Comparison of ENCODE assay signal across 11 mouse cellular contexts in the genomic region with DNA sequence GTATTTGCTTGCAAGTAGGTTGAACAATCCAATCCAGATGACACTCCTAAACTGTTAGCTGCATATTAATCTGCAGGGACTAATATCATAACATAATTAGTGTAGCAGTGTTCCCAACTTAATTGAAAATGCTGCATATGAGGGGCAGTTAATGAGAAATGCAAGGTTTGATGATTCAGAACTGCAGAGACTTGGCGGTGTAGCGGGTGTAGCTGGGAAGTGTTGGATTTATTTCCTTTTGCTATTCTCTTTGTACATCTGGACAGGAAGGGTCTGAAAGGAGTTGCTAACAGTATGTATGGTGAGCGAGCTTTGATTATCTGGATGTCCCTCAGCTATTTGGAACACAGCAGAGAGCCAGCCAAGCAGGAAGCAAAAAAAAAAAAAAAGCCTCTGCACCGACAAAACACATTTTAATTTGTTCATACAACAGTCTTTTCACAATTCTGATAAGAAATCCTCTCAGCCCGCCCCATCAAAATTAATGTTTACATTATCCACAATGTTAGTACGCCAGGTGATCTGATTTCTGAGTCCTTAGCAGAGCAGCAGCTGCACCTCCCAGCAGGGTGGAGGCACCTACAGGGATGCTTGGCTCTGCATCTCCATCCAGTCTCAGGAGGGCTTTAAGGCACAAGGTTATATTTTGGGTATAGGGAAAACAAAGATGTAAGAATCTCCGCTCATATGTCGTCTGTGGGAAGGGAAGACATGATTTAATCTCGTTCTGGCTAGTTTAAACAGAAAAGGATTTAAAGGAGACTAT.
DNase-seq lines count a peak whose midpoint lies in the region; ATAC-seq lines count a peak whose summit lies in the region.
"Had no signal": no experiment of that assay in that cellular context is flagged by ENCODE, and none has a peak within 500 bp of the region (broad histone marks: within the 10 kb centered on the region; RNA-seq: fewer than 3 reads in every experiment).

No protein-coding gene starts in this region.

- H3K4me1 ChIP-seq in heart, embryonic 16.5 days (ENCODE audit: control insufficient read depth, insufficient read depth, low read length) = peaks cover 6% of the 10 kb centered on the region; the same call in 1 of the 2 replicates
- H3K4me1 ChIP-seq in midbrain, embryonic 14.5 days (ENCODE audit: control insufficient read depth, insufficient read depth, low read length) = peaks cover 18% of the 10 kb centered on the region
- H3K4me1 ChIP-seq in midbrain, embryonic 10.5 days = peaks cover 26% of the 10 kb centered on the region
- peaks cover 16% of the 10 kb centered on the region for H3K4me1 ChIP-seq in neural tube, embryonic 14.5 days (ENCODE audit: control insufficient read depth, insufficient read depth, low read length)

- DNase-seq in heart, postnatal 36 days = no peak
- DNase-seq in midbrain, embryonic 14.5 days = peak; percentile 35
- DNase-seq in midbrain, embryonic 10.5 days (ENCODE audit: low spot score) = no peak
- peak; percentile 52 to 70 for DNase-seq in cerebellum, postnatal 14 days
- DNase-seq in frontal cortex, postnatal 25 days (ENCODE audit: low spot score in 2 of 2) = no peak
- DNase-seq: adrenal gland, postnatal 36 days; embryo, embryonic 11 days; kidney, adult 2 months had no signal

- H3K4me2 ChIP-seq in heart, embryonic 16.5 days (ENCODE audit: low read depth, low read length) = no peak overlapping the region
- no peak overlapping the region for H3K4me2 ChIP-seq in midbrain, embryonic 14.5 days (ENCODE audit: low read length)
- 0 out of 2 replicates have a peak overlapping the region, but pooled peaks have one; percentile 16 for H3K4me2 ChIP-seq in neural tube, embryonic 14.5 days (ENCODE audit: low read depth, low read length)

- peaks cover 13% of the 10 kb centered on the region; the same call in 1 of the 2 replicates for H3K27me3 ChIP-seq in heart, embryonic 16.5 days (ENCODE audit: control insufficient read depth, insufficient read depth, low read length)
- H3K27me3 ChIP-seq in midbrain, embryonic 14.5 days (ENCODE audit: control insufficient read depth, insufficient read depth, low read length) = no peaks in the 10 kb centered on the region
- no peaks in the 10 kb centered on the region for H3K27me3 ChIP-seq in midbrain, embryonic 10.5 days (ENCODE audit: low read depth, poor library complexity, severe bottlenecking)
- no peaks in the 10 kb centered on the region for H3K27me3 ChIP-seq in neural tube, embryonic 14.5 days (ENCODE audit: control insufficient read depth, insufficient read depth, low read length)

- intact Hi-C loops in heart, postnatal 36 days (cut with DNase I) = no loop called here

- no peak overlapping the region for H3K9ac ChIP-seq in heart, embryonic 16.5 days (ENCODE audit: low read length)
- H3K9ac ChIP-seq in midbrain, embryonic 14.5 days (replicated peaks; ENCODE audit: low read length) = no peak overlapping the region
- H3K9ac ChIP-seq in neural tube, embryonic 14.5 days (replicated peaks; ENCODE audit: low read depth, low read length) = no peak overlapping the region

- H3K4me3 ChIP-seq in heart, embryonic 16.5 days (ENCODE audit: low read length) = no peak overlapping the region
- H3K4me3 ChIP-seq in midbrain, embryonic 14.5 days (replicated peaks; ENCODE audit: low read depth, low read length) = no peak overlapping the region
- H3K4me3 ChIP-seq in midbrain, embryonic 10.5 days = no peak overlapping the region
- H3K4me3 ChIP-seq in neural tube, embryonic 14.5 days (ENCODE audit: low read depth, low read length) = no peak overlapping the region

- H3K9me3 ChIP-seq in heart, embryonic 16.5 days (replicated peaks; ENCODE audit: control insufficient read depth, low read length) = no peaks in the 10 kb centered on the region
- no peaks in the 10 kb centered on the region for H3K9me3 ChIP-seq in midbrain, embryonic 14.5 days (ENCODE audit: control insufficient read depth, low read length)
- no peaks in the 10 kb centered on the region for H3K9me3 ChIP-seq in midbrain, embryonic 10.5 days (replicated peaks)
- no peaks in the 10 kb centered on the region for H3K9me3 ChIP-seq in neural tube, embryonic 14.5 days (ENCODE audit: control insufficient read depth, low read length)

- WGBS in heart, embryonic 16.5 days = 53% methylated on average over 9 of the region's 9 CpGs
- 58% methylated on average over 9 of the region's 9 CpGs for WGBS in midbrain, embryonic 14.5 days
- 87% methylated on average over 9 of the region's 9 CpGs for WGBS in midbrain, embryonic 10.5 days
- WGBS in neural tube, embryonic 14.5 days = 43% methylated on average over 9 of the region's 9 CpGs

- 0 out of 2 replicates have a peak, but pooled peaks have one; percentile 28 for ATAC-seq in heart, embryonic 16.5 days (replicated peaks; ENCODE audit: extremely low read depth, insufficient read depth, low FRiP score)
- no peak for ATAC-seq in midbrain, embryonic 14.5 days (ENCODE audit: low FRiP score, low TSS enrichment)
- peak; percentile 48 for ATAC-seq in neural tube, embryonic 14.5 days (ENCODE audit: low read depth)

- H3K27ac ChIP-seq in heart, embryonic 16.5 days (ENCODE audit: low read length) = peak overlapping the region; percentile 45
- no peak overlapping the region for H3K27ac ChIP-seq in midbrain, embryonic 14.5 days (replicated peaks; ENCODE audit: low read depth, low read length)
- H3K27ac ChIP-seq in midbrain, embryonic 10.5 days (replicated peaks) = no peak overlapping the region
- peak overlapping the region; percentile 69 for H3K27ac ChIP-seq in neural tube, embryonic 14.5 days (ENCODE audit: low read depth, low read length)
- H3K27ac ChIP-seq: macrophage had no signal

- no peaks in the 10 kb centered on the region for H3K36me3 ChIP-seq in heart, embryonic 16.5 days (ENCODE audit: control insufficient read depth, insufficient read depth)
- H3K36me3 ChIP-seq in midbrain, embryonic 14.5 days (ENCODE audit: control insufficient read depth, insufficient read depth, low read length) = no peaks in the 10 kb centered on the region
- H3K36me3 ChIP-seq in midbrain, embryonic 10.5 days = no peaks in the 10 kb centered on the region
- no peaks in the 10 kb centered on the region for H3K36me3 ChIP-seq in neural tube, embryonic 14.5 days (ENCODE audit: control insufficient read depth, insufficient read depth, low read length)

Comparison
In these comparisons a context has a peak if more than half of its experiments do, and no peak if none do; other contexts are left out.
1. DNase-seq: peak in midbrain, embryonic 14.5 days (single experiment) and cerebellum, postnatal 14 days (2 of 2); none in heart, postnatal 36 days (0 of 2), midbrain, embryonic 10.5 days (single experiment) and frontal cortex, postnatal 25 days (0 of 2).
2. H3K27ac ChIP-seq: peak in heart, embryonic 16.5 days (single experiment) and neural tube, embryonic 14.5 days (single experiment); none in midbrain, embryonic 14.5 days (single experiment) and midbrain, embryonic 10.5 days (single experiment).